Mouse (Mus musculus) forebrain, postnatal 0 days (tissue): ENCODE measurements at regions not wholly inside any gene's neighbourhood (a gene's known extent, or its start where the extent isn't known, plus 50 kb on each side); places are given as distances from the start of the nearest gene placed in this dataset.
"Not testable (repeated sequence)": the region's sequence is repeated elsewhere in the genome, so short reads cannot be mapped to it uniquely, and the experiment has no call there.

Experiments used
- ATAC-seq: fragments of 200-750 bp; cut with Nextera tagmentation; 2 replicates; pipeline ENCODE4 v1.8.0; 2017; ENCODE audit warnings: mild to moderate bottlenecking, moderate library complexity
- DNase-seq: peaks from one replicate; pipeline ENCODE4 v3.0.0-alpha.2; 2015
- H3K27ac ChIP-seq: fragments of 300-500 bp; sonication (generic); 2 replicates; pipeline ENCODE4 v1.5.1; 2014; ENCODE audit warnings: low read depth, mild to moderate bottlenecking, antibody characterized with exemption, low read length, moderate library complexity, mixed read lengths
- H3K27me3 ChIP-seq: fragments of 300-500 bp; sonication (generic); 2 replicates; pipeline ENCODE4 v1.6.1; 2014; ENCODE audit warnings: mild to moderate bottlenecking, low read length, mixed read lengths; ENCODE audit not compliant: insufficient read depth
- H3K36me3 ChIP-seq: fragments of 300-500 bp; sonication (generic); 2 replicates; pipeline ENCODE4 v1.6.1; 2014; ENCODE audit warnings: mild to moderate bottlenecking, moderate library complexity; ENCODE audit not compliant: insufficient read depth
- H3K4me1 ChIP-seq: fragments of 300-500 bp; sonication (generic); 2 replicates; pipeline ENCODE4 v1.6.1; 2014; ENCODE audit warnings: antibody characterized with exemption; ENCODE audit not compliant: insufficient read depth
- H3K4me2 ChIP-seq: fragments of 300-500 bp; sonication (generic); 2 replicates; pipeline ENCODE4 v1.6.1; 2014; ENCODE audit warnings: low read depth, mild to moderate bottlenecking, moderate library complexity
- H3K4me3 ChIP-seq: fragments of 300-500 bp; sonication (generic); 2 replicates; pipeline ENCODE4 v1.5.1; 2014; ENCODE audit warnings: low read depth, low read length, mixed read lengths
- H3K9ac ChIP-seq: fragments of 300-500 bp; sonication (generic); 2 replicates; pipeline ENCODE4 v1.6.1; 2014; ENCODE audit warnings: mild to moderate bottlenecking
- H3K9me3 ChIP-seq: fragments of 300-500 bp; sonication (generic); 2 replicates; pipeline ENCODE4 v1.6.1; 2016; ENCODE audit warnings: low read length
- CTCF ChIP-seq: sonication (generic); IDR thresholded peaks from 2 replicates; pipeline ENCODE4 v1.5.1; 2016; ENCODE audit warnings: antibody characterized with exemption, control low read depth, low read depth
- WGBS: fragments of 180-500 bp; shearing (Covaris S2); extraction: QIAGEN DNeasy Blood & Tissue Kit; methylation state at CpG from one replicate; pipeline ENCODE4 v1.1.7; 2014; 5-methylcytosine and 5-hydroxymethylcytosine counted together

DNA sequence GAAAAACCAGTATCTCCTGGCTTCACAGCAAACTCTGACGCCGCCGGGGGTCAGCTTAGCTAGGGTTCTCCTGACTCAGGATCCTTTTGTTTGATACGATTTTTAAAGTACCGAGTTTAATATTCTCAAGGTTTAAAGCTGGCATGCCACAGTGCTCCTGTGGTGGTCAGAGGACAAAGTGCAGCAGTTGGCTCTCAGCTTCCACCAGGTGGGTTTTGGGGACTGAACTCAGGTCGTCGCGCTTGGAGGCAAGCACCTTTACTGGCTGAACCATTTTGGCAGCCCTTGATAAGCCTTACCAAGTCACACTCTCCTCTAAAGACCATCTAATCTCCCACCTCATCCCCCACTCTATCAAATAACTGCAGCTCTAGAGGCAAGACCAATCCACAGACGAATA, 181.1 kb upstream of the Klf14 start:
- H3K27ac ChIP-seq = no peak overlapping the region
- no peaks in the 10 kb centered on the region for H3K9me3 ChIP-seq
- no peak for ATAC-seq
- H3K9ac ChIP-seq = no peak overlapping the region
- no peaks in the 10 kb centered on the region for H3K27me3 ChIP-seq
- no peak overlapping the region for H3K4me2 ChIP-seq
- no peaks in the 10 kb centered on the region for H3K4me1 ChIP-seq
- H3K36me3 ChIP-seq = no peaks in the 10 kb centered on the region
- no peak overlapping the region for H3K4me3 ChIP-seq
- WGBS = 92% methylated on average over 9 of the region's 9 CpGs
- no peak for TF ChIP-seq CTCF
- no peak for DNase-seq

DNA sequence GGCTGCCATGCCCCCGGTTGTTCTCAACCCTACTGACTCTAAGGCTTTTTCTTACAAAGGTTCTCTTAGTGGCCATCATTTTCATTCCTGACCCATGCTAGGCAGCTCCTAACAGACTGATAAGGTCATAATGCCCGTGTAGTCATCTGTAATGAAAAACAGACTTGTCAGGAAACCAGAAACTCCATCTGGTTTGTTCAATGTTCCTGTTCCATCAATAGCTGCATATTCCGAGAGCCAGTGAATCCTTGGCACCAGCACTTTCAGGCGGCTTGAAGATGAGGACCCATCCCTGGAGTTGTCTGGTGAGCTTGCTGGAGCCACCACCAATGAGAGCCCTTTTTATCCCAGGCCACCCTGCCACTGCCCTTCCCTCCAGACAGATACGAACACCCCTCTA, 181.7 kb upstream of the Klf14 start:
- no peak for ATAC-seq
- H3K27me3 ChIP-seq = no peaks in the 10 kb centered on the region
- H3K4me3 ChIP-seq = no peak overlapping the region
- no peak overlapping the region for H3K4me2 ChIP-seq
- no peak for TF ChIP-seq CTCF
- no peak for DNase-seq
- no peak overlapping the region for H3K27ac ChIP-seq
- no peak overlapping the region for H3K9ac ChIP-seq
- no peaks in the 10 kb centered on the region for H3K9me3 ChIP-seq
- no peaks in the 10 kb centered on the region for H3K36me3 ChIP-seq
- 78% methylated on average over 5 of the region's 5 CpGs for WGBS
- H3K4me1 ChIP-seq = no peaks in the 10 kb centered on the region

DNA sequence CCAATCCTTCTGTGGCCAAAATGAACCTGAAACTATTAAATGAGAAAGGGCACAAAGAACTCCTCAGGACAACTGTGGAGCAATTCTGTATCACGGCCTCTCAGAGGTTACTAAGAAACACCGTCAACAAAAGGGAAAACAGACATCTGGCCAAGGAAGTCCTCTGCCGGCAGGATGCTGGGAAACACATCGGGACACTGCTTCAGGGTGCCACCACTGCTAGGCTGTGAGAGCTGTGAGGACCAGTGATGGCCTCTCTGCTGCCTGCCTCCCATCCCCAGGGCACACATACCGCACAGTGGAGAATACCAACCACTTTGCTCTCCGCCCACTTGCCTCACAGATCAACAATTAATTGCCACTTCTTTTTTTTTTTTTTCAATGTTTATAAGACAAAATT, 182.6 kb upstream of the Klf14 start:
- no peak for TF ChIP-seq CTCF
- ATAC-seq (no peak), DNase-seq (no peak)
- H3K4me1 ChIP-seq = no peaks in the 10 kb centered on the region
- no peaks in the 10 kb centered on the region for H3K9me3 ChIP-seq
- no peak overlapping the region for H3K4me3 ChIP-seq
- H3K27me3 ChIP-seq = no peaks in the 10 kb centered on the region
- no peak overlapping the region for H3K4me2 ChIP-seq
- H3K36me3 ChIP-seq = no peaks in the 10 kb centered on the region
- H3K27ac ChIP-seq = no peak overlapping the region
- no peak overlapping the region for H3K9ac ChIP-seq
- 73% methylated on average over 6 of the region's 6 CpGs for WGBS

DNA sequence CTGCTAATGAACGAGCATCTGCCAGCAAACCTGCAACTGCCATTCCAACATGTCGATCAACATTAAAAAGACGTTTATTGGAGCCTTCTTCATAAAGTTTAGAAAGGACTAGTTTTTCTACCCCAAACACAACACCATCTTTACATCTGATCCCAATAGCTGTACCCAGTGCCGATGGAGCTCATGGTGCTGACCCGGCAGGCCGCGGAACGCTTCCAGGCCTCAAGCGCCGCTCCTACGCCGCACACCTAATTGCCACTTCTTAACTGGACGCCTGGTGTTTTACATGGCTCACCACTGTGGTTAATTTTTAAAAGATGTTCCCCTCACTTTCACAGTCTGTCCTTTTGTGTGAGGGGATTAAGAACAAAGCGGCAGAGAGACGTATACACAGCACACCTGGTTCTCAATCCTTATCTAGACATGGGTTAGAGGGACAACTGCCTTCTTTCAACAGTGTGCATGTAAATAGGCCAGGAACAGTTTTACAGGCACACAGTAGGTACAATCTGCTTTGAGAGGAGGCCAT, 183.7 kb upstream of the Klf14 start:
- not testable (repeated sequence) for ATAC-seq, H3K27ac ChIP-seq
- 93% methylated on average over 15 of the region's 15 CpGs for WGBS

DNA sequence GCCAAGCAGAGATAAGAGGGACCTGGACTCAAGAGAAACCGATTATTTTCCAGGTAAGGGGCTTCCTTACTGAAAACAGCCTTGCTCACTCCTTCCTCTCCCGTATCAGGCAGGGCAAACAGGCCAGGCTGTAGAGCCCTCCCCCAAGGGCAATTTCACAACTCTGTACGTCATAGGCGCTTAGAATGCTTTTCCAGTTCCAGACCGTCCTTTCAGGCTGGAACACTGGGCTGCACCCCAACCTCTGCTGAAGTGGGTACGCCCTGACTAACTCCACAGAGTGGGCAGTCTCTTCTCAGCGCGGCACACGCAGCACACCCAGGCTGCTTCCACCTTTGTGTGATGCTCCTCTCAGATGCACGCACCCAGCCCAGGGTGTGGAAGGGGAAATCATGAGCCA, 186.8 kb upstream of the Klf14 start:
- Histone ChIP-seq H3K27me3 (no peaks in the 10 kb centered on the region), H3K36me3 (no peaks in the 10 kb centered on the region), H3K27ac (no peak overlapping the region), H3K4me3 (no peak overlapping the region), H3K4me1 (no peaks in the 10 kb centered on the region), H3K4me2 (no peak overlapping the region), H3K9ac (no peak overlapping the region), H3K9me3 (no peaks in the 10 kb centered on the region)
- TF ChIP-seq CTCF = no peak
- no peak for DNase-seq
- 88% methylated on average over 10 of the region's 10 CpGs for WGBS
- ATAC-seq = no peak

More for the DNA sequence above, 183.7 kb upstream of the Klf14 start:
- H3K27me3 ChIP-seq, H3K9me3 ChIP-seq, H3K4me1 ChIP-seq, H3K4me3 ChIP-seq, H3K36me3 ChIP-seq, DNase-seq, H3K4me2 ChIP-seq, H3K9ac ChIP-seq: not testable (repeated sequence)

DNA sequence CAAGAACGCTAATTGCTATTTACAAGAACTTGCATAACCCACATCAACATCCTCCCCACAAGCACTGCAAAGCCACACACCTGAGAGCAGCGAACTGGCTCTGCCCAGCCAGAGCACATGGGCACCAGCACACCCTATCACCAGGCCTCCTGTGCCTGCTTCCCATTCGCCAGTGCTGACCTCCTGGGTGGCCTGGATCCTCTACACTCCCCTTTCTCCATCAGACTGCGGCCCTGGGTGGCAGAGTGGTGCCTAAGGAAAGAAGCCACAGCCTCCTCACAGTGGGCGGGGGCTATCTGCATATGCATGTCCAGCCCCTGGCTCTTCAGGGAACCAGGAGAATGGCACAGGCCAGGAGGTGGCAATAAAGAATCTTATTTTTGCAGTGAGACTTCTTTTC, 187.9 kb upstream of the Klf14 start:
- Histone ChIP-seq H3K9ac (no peak overlapping the region), H3K4me1 (no peaks in the 10 kb centered on the region), H3K4me2 (no peak overlapping the region)

DNA sequence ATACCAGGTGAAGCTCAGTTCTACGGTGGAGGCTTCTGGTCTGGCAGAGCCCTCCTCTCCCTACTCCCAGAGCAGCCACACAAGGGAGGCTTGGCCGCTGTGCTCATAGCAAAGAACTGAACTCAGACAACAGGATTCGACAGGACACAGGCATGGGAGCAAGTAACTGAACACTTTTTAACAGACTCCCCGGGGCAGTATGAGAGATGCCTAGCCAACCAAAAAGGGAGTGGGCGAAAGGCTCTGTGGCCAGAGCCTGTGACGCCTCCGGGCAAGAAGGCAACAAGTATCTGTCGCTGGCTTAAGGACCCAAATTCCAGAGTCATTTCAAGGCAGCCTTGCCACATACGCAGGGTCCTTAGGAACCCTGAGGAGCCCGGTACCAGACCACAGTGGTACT, 188.8 kb upstream of the Klf14 start:
- Histone ChIP-seq H3K36me3 (no peaks in the 10 kb centered on the region), H3K4me1 (no peaks in the 10 kb centered on the region), H3K27me3 (no peaks in the 10 kb centered on the region), H3K27ac (no peak overlapping the region), H3K4me3 (no peak overlapping the region), H3K9me3 (no peaks in the 10 kb centered on the region), H3K4me2 (no peak overlapping the region), H3K9ac (no peak overlapping the region)
- WGBS = 82% methylated on average over 10 of the region's 10 CpGs
- TF ChIP-seq CTCF = no peak
- ATAC-seq (no peak), DNase-seq (no peak)

More for the DNA sequence above, 187.9 kb upstream of the Klf14 start:
- WGBS = 45% methylated on average over 5 of the region's 5 CpGs
- no peaks in the 10 kb centered on the region for H3K36me3 ChIP-seq
- H3K9me3 ChIP-seq = no peaks in the 10 kb centered on the region
- no peak for DNase-seq
- no peak for ATAC-seq
- no peak overlapping the region for H3K27ac ChIP-seq
- no peak overlapping the region for H3K4me3 ChIP-seq
- TF ChIP-seq CTCF = no peak
- no peaks in the 10 kb centered on the region for H3K27me3 ChIP-seq

DNA sequence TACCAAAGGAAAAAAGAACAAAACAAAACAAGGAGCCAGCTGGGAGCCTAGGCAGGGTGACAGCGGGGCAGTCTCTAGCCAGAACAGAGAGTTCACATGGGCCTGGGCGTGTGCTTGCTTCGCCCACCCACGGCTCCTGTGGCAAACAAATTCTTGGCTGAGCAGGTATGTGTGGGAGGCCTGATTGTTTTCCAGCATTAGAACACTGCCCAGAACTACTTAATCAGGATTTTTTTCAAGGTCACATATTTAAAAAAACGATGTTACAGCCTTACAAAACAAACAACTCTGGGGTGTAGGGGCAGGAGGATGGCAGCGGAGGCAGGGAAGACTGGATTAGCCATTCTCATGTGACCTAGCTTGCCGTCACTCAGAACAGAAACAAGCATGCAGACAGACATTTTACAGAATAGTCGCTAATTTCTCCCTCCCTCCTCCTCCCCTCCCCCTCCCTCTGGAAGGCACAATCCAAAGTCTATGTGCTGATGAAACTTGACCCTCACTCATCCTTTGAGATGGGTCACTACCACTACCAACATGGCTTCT, 189.5 kb upstream of the Klf14 start:
- no peak for ATAC-seq

More for the DNA sequence above, 189.5 kb upstream of the Klf14 start:
- H3K27ac ChIP-seq = no peak overlapping the region
- no peak for DNase-seq
- no peak for TF ChIP-seq CTCF
- no peaks in the 10 kb centered on the region for H3K27me3 ChIP-seq
- H3K36me3 ChIP-seq = no peaks in the 10 kb centered on the region
- H3K4me1 ChIP-seq = no peaks in the 10 kb centered on the region
- no peak overlapping the region for H3K4me2 ChIP-seq
- H3K9me3 ChIP-seq = no peaks in the 10 kb centered on the region
- no peak overlapping the region for H3K9ac ChIP-seq
- no peak overlapping the region for H3K4me3 ChIP-seq
- 58% methylated on average over 8 of the region's 8 CpGs for WGBS
